Mouse (Mus musculus): ENCODE data around the gene Zc3h12b.
"Not testable (repeated sequence)": the region's sequence is repeated elsewhere in the genome, so short reads cannot be mapped to it uniquely, and the experiment has no call there.

Zc3h12b gene

DNA sequence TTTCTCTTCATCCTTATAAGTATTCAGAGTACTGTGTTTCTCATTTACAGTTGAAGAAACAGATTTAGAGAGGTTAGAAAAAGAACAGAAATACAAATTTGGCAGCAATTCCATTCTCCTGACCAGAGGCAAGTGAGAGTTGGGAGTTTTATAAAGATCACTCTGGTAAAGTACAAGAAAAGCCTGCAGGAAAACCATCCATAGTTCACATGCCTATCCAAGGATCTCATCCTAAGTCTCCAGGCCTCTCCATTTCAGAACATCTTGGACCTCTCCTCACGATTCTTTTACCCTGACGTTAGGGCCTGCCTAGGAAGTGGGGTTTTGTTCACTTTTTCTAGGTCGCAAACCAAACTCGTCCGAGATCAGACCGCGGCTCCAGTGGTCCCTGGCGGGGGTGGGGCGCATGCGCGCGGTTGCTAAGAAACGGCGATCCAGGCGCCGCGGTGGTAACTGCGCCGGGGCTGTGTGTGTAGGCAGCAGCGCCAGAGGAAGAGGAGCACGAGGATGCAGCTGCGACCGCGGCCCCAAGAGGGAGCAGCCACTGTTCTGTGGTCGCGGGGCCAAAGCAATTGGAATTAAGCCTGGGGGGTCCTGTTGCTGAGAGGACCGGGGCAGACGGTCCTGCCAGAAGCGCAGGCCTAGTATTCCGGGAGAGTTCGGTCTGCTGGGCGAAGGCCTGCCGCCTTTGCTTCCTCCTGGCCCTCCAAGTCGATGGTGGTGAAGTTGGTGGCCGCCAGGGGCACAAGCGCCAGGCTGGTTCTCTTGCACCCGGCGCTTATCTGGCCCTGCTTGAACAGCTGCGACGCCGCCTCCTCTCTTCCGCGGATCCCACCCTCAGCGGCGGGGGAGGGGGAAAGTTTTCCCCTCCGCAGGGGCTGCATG lies at the start of gene Zc3h12b:
Gene Zc3h12b, plus strand, starts transcription at position 452 of the 885 bp plus-strand sequence.
- in situ Hi-C loops (cut with MboI) = no loop called here

DNA sequence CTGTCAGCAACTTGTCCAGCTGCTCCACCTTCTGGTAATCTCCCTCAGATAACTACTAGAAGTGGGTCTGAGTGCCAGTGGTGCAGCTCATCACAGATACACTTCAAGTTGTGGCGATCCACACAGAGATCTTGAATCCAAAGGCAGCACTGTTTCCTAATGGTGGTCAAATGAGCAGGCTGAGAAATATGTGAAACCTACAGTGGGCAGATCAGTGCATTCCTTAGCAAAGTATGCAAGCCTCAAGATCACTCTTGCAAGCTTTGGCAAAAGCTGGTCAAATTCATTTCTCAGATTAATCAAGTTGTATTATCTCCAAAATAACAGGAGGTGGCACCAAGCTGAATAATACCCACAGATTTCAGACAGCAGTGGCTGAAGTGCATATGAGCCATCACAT lies 29.3 kb upstream of the Zc3h12b start:
- in situ Hi-C loops (cut with MboI) = no loop called here

DNA sequence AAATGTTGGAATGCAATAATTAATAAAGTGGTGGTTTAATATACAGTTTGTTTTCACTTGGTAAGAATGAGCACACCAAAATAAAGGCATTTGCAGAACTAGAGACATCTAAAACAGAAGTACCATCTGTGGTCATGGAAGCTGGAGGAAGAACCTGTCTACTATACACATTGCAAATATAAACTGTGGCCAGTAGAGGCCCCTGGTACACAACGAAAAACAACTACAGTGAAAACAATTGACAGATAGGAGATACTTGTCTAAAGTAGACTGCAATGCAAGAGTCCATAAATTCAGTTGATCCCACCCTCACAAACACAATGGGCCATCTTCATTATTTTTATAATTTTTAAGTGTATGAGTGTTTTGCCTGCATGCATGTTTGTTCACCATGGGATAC lies 24.4 kb upstream of the Zc3h12b start:
- in situ Hi-C loops (cut with MboI) = no loop called here

DNA sequence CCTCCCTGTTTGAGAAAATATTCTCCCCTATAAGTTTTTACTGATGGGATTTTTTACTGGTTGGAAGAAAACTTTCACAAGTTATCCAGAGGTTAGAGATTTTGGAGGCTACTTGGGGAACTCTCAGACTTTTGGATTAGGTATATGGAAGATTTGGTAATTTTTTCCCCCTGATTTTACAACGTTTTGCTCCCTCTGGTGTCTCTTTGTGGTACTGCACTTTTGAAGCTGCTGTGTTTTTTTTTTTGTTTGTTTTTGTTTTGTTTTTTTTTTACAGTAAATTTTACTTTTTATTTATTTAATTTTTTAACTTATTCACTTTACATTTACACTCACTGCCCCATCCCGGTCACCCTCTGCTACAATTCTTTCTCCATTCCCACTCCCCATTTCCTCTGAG lies 26.8 kb downstream of the Zc3h12b start:
- in situ Hi-C loops (cut with MboI) = no loop called here

DNA sequence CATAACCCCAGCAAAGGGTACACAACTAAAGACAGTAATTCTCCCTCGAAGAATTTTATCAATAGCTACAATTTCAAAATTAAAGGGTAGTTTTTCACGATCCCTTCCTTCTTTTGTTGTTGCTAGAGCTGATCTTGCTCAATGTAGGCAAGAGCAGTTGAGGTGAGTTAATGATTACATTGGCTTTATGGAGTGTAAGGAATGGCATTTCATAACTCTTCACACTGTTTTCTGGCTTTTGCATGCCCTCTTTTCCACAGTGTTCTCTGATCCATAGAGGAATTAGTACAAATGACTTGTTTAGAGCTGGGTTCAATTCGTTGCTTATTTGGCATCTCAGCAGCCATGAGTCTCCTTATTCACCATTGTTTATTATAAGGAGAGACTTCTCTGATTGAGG lies 84.4 kb downstream of the Zc3h12b start:
- in situ Hi-C loops (cut with MboI) = no loop called here

DNA sequence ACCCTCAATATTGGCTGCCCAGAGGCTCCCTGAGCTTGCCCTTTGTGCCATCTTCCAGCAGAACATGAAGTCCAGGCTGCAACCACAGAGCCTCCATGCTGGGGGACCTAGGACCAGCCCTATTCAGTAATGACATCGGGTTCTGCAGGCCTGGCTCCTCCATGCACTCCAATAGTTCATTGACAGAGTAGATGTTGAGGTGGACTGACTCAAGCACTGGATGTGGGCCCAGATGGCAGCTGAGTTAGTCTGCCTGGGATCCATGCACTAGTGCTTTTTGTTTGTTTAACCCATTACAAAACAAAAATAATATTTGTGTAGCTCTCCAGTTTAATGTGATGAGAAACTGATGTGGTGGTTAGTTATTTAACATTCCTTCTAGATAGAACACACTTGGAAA lies 90.3 kb downstream of the Zc3h12b start:
- in situ Hi-C loops (cut with MboI) = no loop called here

DNA sequence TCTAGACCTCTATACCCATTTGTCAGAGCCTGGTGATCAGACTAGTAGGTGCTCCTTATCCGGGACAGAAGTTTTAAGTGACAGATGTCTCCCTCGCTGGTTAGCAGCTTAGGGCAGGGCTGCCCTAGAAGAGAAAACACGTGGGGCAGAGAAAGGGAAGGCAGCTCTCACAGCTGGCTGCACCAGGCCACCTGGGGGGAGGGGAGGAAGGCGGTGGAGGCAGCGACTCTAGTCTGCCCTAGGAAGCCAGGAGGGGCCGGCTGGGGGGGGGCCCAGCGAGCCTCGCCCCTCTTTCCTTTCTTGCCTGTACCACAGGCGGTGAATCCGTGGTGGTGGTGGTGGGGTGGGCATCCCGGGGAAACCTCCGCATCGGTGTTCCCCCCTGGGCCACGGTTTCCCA lies 141.3 kb downstream of the Zc3h12b start:
- in situ Hi-C loops (cut with MboI) = no loop called here

DNA sequence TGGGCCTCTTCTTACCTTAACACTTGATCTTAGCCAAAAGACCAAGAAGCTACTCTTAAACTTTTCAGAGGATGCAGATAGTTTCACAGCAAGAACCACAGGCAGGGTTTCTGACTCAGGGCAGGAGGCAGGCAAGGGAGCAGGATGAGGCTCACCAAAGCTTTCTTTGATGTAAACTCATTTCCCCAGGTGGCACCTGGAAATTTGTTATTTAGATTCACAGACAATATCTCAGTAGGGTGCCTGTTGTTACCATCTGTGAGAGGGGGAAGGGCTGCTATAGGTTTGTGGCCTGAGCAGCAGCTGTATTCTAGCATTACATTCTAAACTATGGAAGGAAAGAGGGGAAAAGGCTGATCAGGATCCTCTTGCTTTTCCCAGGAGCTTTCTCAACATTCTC lies 169.6 kb downstream of the Zc3h12b start:
- in situ Hi-C loops (cut with MboI) = no loop called here

DNA sequence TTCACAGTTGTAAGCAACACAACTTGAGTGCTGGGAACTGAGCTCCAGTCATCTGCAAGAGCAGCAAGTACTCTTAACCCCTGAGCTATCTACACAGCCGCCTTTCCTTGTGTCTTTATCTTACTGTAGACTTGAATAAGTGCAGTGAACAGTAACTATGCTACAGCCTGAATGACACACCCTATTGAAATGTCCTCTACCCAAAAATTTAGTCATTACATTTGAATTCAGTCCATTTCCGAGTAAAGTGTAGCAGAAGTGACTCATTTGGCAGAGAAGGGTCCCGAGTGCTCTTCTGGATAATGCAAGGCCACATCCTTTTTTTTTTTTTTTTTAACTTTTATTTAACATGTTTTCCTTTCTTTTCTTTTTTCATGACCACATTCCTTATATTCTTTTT lies 191.2 kb downstream of the Zc3h12b start:
- in situ Hi-C loops (cut with MboI) = no loop called here

DNA sequence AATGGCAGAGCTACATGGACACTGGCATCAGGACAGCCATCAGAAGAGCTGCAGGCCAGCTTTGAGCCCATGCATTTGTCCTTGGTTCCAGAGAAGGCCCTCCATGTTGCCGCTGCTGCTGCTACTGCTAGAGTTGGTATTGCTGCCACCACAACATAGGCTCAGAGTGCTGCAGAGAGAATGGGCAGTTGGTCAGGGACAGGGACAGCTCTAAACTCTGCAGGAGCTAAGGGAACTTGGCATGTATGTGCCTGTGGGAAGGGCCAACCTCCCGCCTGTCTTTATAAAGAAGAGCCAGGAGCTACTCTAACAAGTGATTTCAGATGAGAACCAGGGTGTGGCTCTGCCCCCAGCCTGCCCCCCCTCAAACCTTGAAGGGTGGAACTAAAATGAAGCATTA lies 224.0 kb downstream of the Zc3h12b start:
- in situ Hi-C loops (cut with MboI) = no loop called here

DNA sequence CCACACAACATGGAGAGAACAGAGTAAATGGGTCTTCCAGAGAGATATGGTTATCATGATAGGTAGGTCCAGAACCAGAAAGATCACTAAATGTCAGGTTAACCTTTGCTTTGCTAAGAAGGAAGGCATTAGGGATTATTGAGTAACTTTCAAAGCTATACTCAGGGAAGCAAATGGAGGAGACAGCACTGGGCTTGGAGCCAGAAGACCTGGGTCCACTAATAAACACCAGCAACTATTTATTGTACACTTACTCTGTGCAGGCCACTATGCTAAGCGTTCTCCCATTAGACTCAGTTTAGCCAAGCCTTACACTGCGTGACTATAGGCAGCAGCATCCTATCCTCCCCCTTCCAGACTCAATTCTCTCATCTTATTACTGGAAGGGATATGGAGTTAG lies 234.0 kb downstream of the Zc3h12b start:
- in situ Hi-C loops (cut with MboI) = no loop called here

DNA sequence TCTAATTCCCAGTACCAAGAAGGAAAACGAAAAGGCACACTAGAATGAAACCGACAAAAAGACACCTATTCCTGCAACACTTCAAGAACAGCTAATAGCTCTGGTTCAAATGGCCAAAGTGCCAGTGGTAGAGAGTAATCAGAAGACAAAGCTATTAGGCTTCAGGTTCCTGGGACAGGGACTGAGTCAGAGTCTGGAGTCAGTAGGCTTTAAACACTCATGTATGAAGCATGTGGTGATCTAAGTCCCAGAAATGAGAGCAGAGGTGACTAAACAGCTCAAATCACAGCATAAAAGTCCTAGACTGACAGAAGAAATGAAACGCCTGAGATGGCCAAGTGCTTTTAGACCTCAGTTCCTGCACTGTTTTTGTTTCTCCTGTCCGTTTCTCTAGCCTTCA lies 236.7 kb downstream of the Zc3h12b start:
- in situ Hi-C loops (cut with MboI) = no loop called here

DNA sequence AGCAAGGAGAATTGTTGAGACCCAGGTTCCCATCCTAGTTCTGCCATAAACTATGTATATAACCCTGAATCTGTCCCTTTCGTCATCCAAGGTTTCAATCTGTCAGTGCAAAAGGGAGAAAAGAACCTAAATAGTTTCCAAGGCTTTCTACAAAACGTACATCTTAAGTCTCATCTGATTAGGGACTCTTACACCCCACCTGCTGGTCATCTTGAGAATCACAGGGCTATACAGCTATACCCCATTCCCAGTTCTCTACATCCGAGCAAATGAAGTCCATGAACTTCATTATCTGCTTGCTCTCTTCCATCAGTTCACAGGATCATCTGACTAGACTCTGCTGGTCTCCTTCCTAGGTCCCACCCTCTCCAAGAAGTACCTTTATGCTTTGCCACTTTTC lies 239.3 kb downstream of the Zc3h12b start:
- in situ Hi-C loops (cut with MboI) = no loop called here

DNA sequence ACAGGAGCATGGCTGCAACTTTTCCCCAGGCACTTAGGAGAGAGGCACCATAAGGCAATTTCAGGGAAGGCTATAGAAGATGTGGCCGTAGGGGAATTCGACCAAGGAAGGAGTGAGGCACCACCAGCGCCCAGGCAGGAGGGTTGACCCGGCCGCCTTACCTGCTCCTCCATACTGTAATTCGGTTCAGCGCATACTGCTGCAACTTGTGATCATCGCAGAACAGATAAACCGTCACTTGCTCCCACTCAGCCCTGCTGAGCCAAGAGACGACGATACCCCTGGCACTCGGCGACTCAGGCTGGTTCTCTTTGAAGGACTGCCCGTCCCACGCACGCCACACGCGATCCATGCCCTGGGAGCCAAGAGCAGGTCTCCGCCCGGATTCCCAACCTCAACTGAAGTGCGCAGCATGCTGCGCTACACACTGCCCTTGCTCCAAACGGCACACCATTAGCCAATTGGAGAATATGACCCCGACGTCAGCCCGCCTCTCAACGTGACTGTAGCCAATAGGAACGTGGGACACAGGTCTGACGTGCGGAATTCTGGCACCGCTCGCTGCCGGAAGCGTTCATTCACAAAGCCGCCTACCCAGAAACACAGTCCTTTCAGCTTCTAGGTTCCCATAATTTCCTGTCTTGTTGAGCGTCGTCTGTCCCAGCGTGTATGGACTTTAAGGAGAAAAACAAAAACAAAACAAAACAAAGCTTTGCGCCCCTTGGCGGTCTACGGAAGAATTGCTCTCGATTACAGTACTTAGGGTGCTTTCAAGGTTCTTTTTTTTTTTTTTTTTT lies 245.2 kb downstream of the Zc3h12b start, which contains the start of gene Las1l:
Gene Las1l, minus strand, starts transcription at position 466 of the 797 bp plus-strand sequence.
- in situ Hi-C loops (cut with MboI) = no loop called here

DNA sequence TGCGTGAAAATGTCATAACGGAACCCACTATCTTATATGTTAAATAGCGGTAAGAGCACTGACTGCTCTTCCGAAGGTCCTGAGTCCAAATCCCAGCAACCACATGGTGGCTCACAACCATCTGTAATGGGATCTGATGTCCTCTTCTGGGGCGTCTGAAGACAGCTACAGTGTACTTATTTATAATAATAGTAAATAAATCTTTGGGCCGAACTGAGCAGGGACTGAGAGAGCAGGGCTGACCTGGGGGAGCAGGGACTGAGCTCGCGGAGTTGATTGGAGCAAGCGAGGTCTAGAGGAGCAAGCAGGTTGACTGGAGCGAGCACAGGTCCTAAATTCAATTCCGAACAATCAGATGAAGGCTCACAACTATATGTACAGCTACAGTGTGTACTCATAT lies 246.0 kb downstream of the Zc3h12b start:
- in situ Hi-C loops (cut with MboI) = not testable (repeated sequence)

DNA sequence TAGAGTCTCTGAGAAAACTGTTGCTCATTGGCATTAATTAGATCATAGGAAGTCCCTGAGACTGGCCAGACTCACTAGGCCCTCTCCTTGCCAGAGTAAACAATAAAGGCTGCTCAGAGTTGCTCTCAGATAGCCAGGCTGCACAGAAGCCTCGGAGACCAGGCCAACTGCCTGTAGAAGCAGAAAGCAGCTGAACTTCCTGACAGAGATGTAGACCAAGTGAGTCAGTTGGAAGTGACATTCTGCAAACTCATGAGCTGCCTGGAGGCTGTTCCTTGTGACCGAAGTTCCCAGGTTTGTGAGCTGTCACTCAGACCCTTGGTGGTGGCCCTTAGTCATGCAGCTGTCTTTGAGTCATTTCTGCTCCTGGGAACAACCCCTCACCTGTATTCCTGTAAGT lies 251.9 kb downstream of the Zc3h12b start:
- in situ Hi-C loops (cut with MboI) = no loop called here

DNA sequence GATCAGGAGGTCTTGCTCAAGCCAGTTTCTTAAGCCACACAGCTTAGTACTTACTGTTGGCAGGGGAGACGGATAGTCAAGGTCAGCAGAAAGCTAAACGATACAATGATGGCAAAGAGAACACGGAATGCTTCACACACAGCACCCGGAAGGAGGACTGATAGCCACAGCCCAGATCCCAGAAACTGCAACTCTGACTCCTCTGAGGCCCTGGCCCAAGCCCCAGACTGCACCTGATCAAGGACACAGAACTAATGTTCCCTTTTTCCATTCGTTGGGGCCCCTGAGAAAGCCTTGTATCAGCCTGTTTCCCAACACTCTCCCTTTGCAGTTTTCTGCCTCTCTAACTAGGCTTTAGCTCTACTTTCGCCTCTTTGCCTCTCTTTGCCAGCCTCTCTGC lies 253.6 kb downstream of the Zc3h12b start:
- in situ Hi-C loops (cut with MboI) = no loop called here

DNA sequence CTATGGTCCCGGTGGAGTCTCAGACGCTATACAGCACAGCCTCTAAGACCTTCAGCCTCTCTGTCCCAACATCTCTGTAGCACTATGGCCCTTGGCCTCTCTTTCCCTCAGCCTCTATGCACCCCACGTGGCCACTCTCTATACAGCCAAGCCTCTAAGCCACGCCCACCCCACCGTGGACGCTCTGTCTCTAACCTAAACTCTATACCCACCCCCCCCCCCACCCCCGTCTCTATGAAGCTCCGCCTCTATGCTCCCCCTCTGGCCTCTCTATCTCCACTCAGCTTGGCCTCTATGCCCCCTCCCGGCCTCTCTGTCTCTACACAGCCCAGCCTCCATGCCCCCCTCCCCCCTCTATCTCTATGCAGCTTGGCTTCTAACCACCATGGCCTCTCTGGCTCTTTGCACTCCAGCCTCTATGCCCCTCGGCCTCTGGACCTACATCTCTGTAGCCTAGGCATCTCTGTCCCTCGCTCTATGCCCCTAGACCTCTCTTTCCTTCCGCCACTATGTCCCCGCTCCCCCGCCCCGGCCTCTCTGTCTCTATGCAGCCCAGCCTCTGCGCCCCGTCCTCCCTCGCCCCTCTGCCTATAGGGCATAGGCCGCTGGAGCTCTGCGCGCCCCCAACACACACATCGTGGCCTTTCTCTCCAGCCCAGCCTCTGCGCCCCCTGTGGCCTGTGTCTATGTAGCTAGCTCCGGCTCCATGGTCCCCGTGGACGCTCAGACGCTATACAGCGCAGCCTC lies 256.5 kb downstream of the Zc3h12b start:
- in situ Hi-C loops (cut with MboI) = no loop called here

DNA sequence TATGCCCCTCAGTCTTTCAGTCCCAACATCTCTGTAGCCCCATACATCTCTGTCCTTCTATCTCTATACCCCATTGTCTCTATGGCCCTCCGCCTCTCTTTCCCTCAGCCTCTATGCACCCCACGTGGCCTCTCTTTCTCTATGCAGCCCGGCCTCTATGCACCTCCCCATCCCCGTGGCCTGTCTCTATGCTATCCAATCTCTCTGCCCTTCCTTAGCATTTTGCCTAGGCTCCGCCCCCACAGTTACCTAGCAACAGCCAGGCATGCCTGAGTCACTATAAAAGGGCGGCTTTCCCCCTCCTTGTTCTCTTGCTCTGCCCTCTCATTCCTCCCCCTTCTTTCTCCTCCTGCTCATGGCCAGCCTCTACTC lies 257.1 kb downstream of the Zc3h12b start:
- in situ Hi-C loops (cut with MboI) = no loop called here

DNA sequence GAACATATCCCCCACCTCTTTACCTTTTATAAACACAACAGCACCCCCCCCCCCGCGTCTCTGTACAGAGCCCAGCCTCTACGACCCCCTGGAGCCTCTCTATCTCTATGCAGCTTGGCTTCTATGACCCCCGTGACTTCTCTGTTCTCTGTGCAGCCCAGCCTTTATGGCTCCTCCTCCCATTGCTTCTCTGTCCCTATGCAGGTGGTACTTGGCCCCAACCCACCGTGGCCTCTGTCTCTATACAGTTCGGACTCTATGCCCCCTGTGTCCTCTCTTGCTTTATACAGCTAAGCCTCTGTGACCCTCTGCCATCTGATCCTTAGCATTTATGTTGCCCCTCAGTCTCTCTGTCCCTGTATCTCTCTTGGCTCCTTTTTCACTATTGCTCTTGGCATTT lies 257.6 kb downstream of the Zc3h12b start:
- in situ Hi-C loops (cut with MboI) = no loop called here

DNA sequence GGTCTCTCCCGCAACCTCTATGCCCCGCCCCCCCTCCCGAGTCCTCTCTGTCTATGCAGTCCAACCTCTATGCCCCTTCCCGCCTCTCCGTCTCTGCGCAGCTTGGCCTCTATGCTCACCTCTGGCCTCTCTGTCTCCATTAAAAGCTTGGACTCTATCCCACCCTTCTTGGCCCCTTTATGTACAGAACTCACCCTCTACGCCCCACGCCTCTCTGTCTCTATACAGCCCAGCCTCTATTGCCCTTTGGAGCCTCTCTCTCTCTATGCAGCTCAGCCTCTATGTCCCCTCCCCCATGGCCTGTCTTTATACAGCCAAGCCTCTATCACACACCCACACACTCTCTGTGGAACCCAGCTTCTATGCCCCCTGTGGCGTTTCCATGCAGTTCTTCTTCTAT lies 258.5 kb downstream of the Zc3h12b start:
- in situ Hi-C loops (cut with MboI) = no loop called here

All from mature B cell (primary cell).